Mouse (Mus musculus): ENCODE data around the gene Rictor. TPM values are rescaled to one million over a fixed set of nuclear protein-coding genes. Genes with fewer than 3 reads are reported as not detected.
"Not testable (repeated sequence)": the region's sequence is repeated elsewhere in the genome, so short reads cannot be mapped to it uniquely, and the experiment has no call there.

Rictor gene
- total and polyA plus RNA-seq, 2 experiments, result 3.0 to 21.5 TPM

- 90% methylated on average over 13 of the region's 13 CpGs for WGBS
- TF ChIP-seq POLR2A (IDR thresholded peaks at IDR 0.05; ENCODE audit: extremely low read depth, insufficient read depth, low read length) (no peak), CTCF (IDR thresholded peaks at IDR 0.05; ENCODE audit: low read depth, low read length) (no peak)
- no peak for DNase-seq (ENCODE audit: extremely low read depth, low read depth, low spot score)
Measured at GRCm38 (mm10) chr15:6742337-6743025, 34.3 kb downstream of the Rictor start.

GRCm38 (mm10) chr15:6743723-6744122 lies 35.5 kb downstream of the Rictor start:
- Histone ChIP-seq H3K79me2 (ENCODE audit: control insufficient read depth, insufficient read depth, low read length) (peaks cover 2% of the 10 kb centered on the region; the same call in 1 of the 2 replicates), H3K4me3 (ENCODE audit: insufficient read depth, low read depth, low read length) (no peak overlapping the region), H3K27me3 (ENCODE audit: control insufficient read depth, insufficient read depth, low read length) (no peaks in the 10 kb centered on the region), H3K36me3 (ENCODE audit: control insufficient read depth, insufficient read depth, low read length) (peaks cover 11% of the 10 kb centered on the region), H3K27ac (replicated peaks; ENCODE audit: insufficient read depth, low read depth, low read length) (no peak overlapping the region), H3K4me1 (ENCODE audit: control insufficient read depth, insufficient read depth, low read length) (no peaks in the 10 kb centered on the region), H3K9ac (ENCODE audit: low read depth, low read length) (no peak overlapping the region)
- WGBS, result 68% methylated on average over 8 of the region's 8 CpGs
- TF ChIP-seq CTCF (IDR thresholded peaks at IDR 0.05; ENCODE audit: low read depth, low read length) (no peak), POLR2A (IDR thresholded peaks at IDR 0.05; ENCODE audit: extremely low read depth, insufficient read depth, low read length) (no peak)
- no peak for DNase-seq (ENCODE audit: extremely low read depth, low read depth, low spot score)

More at GRCm38 (mm10) chr15:6742337-6743025, 34.3 kb downstream of the Rictor start:
- Histone ChIP-seq H3K36me3 (ENCODE audit: control insufficient read depth, insufficient read depth, low read length) (peaks cover 11% of the 10 kb centered on the region), H3K27me3 (ENCODE audit: control insufficient read depth, insufficient read depth, low read length) (no peaks in the 10 kb centered on the region), H3K4me3 (ENCODE audit: insufficient read depth, low read depth, low read length) (no peak overlapping the region), H3K9ac (ENCODE audit: low read depth, low read length) (no peak overlapping the region), H3K4me1 (ENCODE audit: control insufficient read depth, insufficient read depth, low read length) (no peaks in the 10 kb centered on the region), H3K79me2 (ENCODE audit: control insufficient read depth, insufficient read depth, low read length) (peaks cover 2% of the 10 kb centered on the region; the same call in 1 of the 2 replicates), H3K27ac (replicated peaks; ENCODE audit: insufficient read depth, low read depth, low read length) (no peak overlapping the region)

- H3K9ac ChIP-seq (ENCODE audit: low read depth, low read length); H3K79me2 ChIP-seq (ENCODE audit: control insufficient read depth, insufficient read depth, low read length); H3K4me3 ChIP-seq (ENCODE audit: insufficient read depth, low read depth, low read length); DNase-seq (ENCODE audit: extremely low read depth, low read depth, low spot score); H3K4me1 ChIP-seq (ENCODE audit: control insufficient read depth, insufficient read depth, low read length); H3K27me3 ChIP-seq (ENCODE audit: control insufficient read depth, insufficient read depth, low read length); H3K27ac ChIP-seq (replicated peaks; ENCODE audit: insufficient read depth, low read depth, low read length): not testable (repeated sequence)
- 93% methylated on average over 8 of the region's 8 CpGs for WGBS
- H3K36me3 ChIP-seq (ENCODE audit: control insufficient read depth, insufficient read depth, low read length), result peaks cover 12% of the 10 kb centered on the region
Measured at GRCm38 (mm10) chr15:6746301-6746983, 38.3 kb downstream of the Rictor start.

GRCm38 (mm10) chr15:6747001-6747400 lies 38.8 kb downstream of the Rictor start:
- WGBS, result 92% methylated on average over 9 of the region's 9 CpGs

GRCm38 (mm10) chr15:6754400-6754799 lies 46.2 kb downstream of the Rictor start:
- Histone ChIP-seq H3K4me1 (ENCODE audit: control insufficient read depth, insufficient read depth, low read length) (no peaks in the 10 kb centered on the region), H3K9ac (ENCODE audit: low read depth, low read length) (no peak overlapping the region), H3K36me3 (ENCODE audit: control insufficient read depth, insufficient read depth, low read length) (peaks cover 21% of the 10 kb centered on the region), H3K27ac (replicated peaks; ENCODE audit: insufficient read depth, low read depth, low read length) (no peak overlapping the region), H3K27me3 (ENCODE audit: control insufficient read depth, insufficient read depth, low read length) (no peaks in the 10 kb centered on the region), H3K79me2 (ENCODE audit: control insufficient read depth, insufficient read depth, low read length) (no peaks in the 10 kb centered on the region; the same call in 1 of the 2 replicates), H3K4me3 (ENCODE audit: insufficient read depth, low read depth, low read length) (no peak overlapping the region)
- WGBS, result 97% methylated on average over 2 of the region's 2 CpGs
- no peak for DNase-seq (ENCODE audit: extremely low read depth, low read depth, low spot score)
- no peak for TF ChIP-seq POLR2A (IDR thresholded peaks at IDR 0.05; ENCODE audit: extremely low read depth, insufficient read depth, low read length)
- TF ChIP-seq CTCF (IDR thresholded peaks at IDR 0.05; ENCODE audit: low read depth, low read length), result no peak

More at GRCm38 (mm10) chr15:6747001-6747400, 38.8 kb downstream of the Rictor start:
- no peak overlapping the region for H3K9ac ChIP-seq (ENCODE audit: low read depth, low read length)
- no peak overlapping the region for H3K4me3 ChIP-seq (ENCODE audit: insufficient read depth, low read depth, low read length)
- no peaks in the 10 kb centered on the region; the same call in 1 of the 2 replicates for H3K79me2 ChIP-seq (ENCODE audit: control insufficient read depth, insufficient read depth, low read length)
- no peak for DNase-seq (ENCODE audit: extremely low read depth, low read depth, low spot score)
- H3K4me1 ChIP-seq (ENCODE audit: control insufficient read depth, insufficient read depth, low read length), result no peaks in the 10 kb centered on the region
- TF ChIP-seq POLR2A (IDR thresholded peaks at IDR 0.05; ENCODE audit: extremely low read depth, insufficient read depth, low read length) (no peak), CTCF (IDR thresholded peaks at IDR 0.05; ENCODE audit: low read depth, low read length) (no peak)
- H3K27ac ChIP-seq (replicated peaks; ENCODE audit: insufficient read depth, low read depth, low read length), result no peak overlapping the region
- peaks cover 12% of the 10 kb centered on the region for H3K36me3 ChIP-seq (ENCODE audit: control insufficient read depth, insufficient read depth, low read length)
- H3K27me3 ChIP-seq (ENCODE audit: control insufficient read depth, insufficient read depth, low read length), result no peaks in the 10 kb centered on the region

GRCm38 (mm10) chr15:6772265-6772664 lies 64.1 kb downstream of the Rictor start:
- H3K27ac ChIP-seq (replicated peaks; ENCODE audit: insufficient read depth, low read depth, low read length), result no peak overlapping the region
- H3K9ac ChIP-seq (ENCODE audit: low read depth, low read length), result no peak overlapping the region
- DNase-seq (ENCODE audit: extremely low read depth, low read depth, low spot score), result no peak
- H3K4me3 ChIP-seq (ENCODE audit: insufficient read depth, low read depth, low read length), result no peak overlapping the region
- no peaks in the 10 kb centered on the region for H3K4me1 ChIP-seq (ENCODE audit: control insufficient read depth, insufficient read depth, low read length)
- TF ChIP-seq POLR2A (IDR thresholded peaks at IDR 0.05; ENCODE audit: extremely low read depth, insufficient read depth, low read length), result no peak
- no peak for TF ChIP-seq CTCF (IDR thresholded peaks at IDR 0.05; ENCODE audit: low read depth, low read length)
- WGBS, result 90% methylated on average over 3 of the region's 3 CpGs
- no peaks in the 10 kb centered on the region for H3K79me2 ChIP-seq (ENCODE audit: control insufficient read depth, insufficient read depth, low read length)
- H3K36me3 ChIP-seq (ENCODE audit: control insufficient read depth, insufficient read depth, low read length), result peaks cover 57% of the 10 kb centered on the region
- H3K27me3 ChIP-seq (ENCODE audit: control insufficient read depth, insufficient read depth, low read length), result no peaks in the 10 kb centered on the region

Measured in liver, adult 2 months (tissue).